Mouse (Mus musculus) midbrain, embryonic 14.5 days (tissue): Measurements from ENCODE around the gene Bcat2. TPM values are rescaled to one million over a fixed set of nuclear protein-coding genes. Genes with fewer than 3 reads are reported as not detected.

Source experiments
- ATAC-seq: fragments of 200-750 bp; cut with Nextera tagmentation; 2 replicates; pipeline ENCODE4 v1.8.0; 2017; ENCODE audit warnings: moderate number of reproducible peaks, moderate library complexity; ENCODE audit not compliant: low FRiP score, low TSS enrichment
- DNase-seq: peaks from one replicate; pipeline ENCODE4 v3.0.0-alpha.2; 2015
- H3K27ac ChIP-seq: fragments of 300-500 bp; sonication (generic); replicated peaks from 2 replicates; pipeline ENCODE4 v1.5.1; 2014; ENCODE audit warnings: mild to moderate bottlenecking, low read depth, low read length, moderate library complexity
- H3K27me3 ChIP-seq: fragments of 300-500 bp; sonication (generic); 2 replicates; pipeline ENCODE4 v1.6.1; 2014; ENCODE audit warnings: low read length, control low read depth, mixed read lengths; ENCODE audit not compliant: control insufficient read depth, insufficient read depth
- H3K36me3 ChIP-seq: fragments of 300-500 bp; sonication (generic); 2 replicates; pipeline ENCODE4 v1.6.1; 2014; ENCODE audit warnings: low read length, control low read depth; ENCODE audit not compliant: control insufficient read depth, insufficient read depth
- H3K4me1 ChIP-seq: fragments of 300-500 bp; sonication (generic); 2 replicates; pipeline ENCODE4 v1.6.1; 2014; ENCODE audit warnings: mild to moderate bottlenecking, antibody characterized with exemption, low read length, control low read depth; ENCODE audit not compliant: control insufficient read depth, insufficient read depth
- H3K4me2 ChIP-seq: fragments of 300-500 bp; sonication (generic); 2 replicates; pipeline ENCODE4 v1.6.1; 2014; ENCODE audit warnings: mild to moderate bottlenecking, low read length, moderate library complexity
- H3K4me3 ChIP-seq: fragments of 300-500 bp; sonication (generic); replicated peaks from 2 replicates; pipeline ENCODE4 v1.5.1; 2014; ENCODE audit warnings: low read depth, low read length
- H3K9ac ChIP-seq: fragments of 300-500 bp; sonication (generic); replicated peaks from 2 replicates; pipeline ENCODE4 v1.6.1; 2014; ENCODE audit warnings: mild to moderate bottlenecking, low read length, moderate library complexity
- H3K9me3 ChIP-seq: fragments of 300-500 bp; sonication (generic); 2 replicates; pipeline ENCODE4 v1.6.1; 2016; ENCODE audit warnings: low read length, control low read depth, mixed read lengths; ENCODE audit not compliant: control insufficient read depth
- WGBS: fragments of 180-500 bp; shearing (Covaris S2); extraction: QIAGEN DNeasy Blood & Tissue Kit; methylation state at CpG from one replicate; pipeline ENCODE4 v1.1.7; 2014; 5-methylcytosine and 5-hydroxymethylcytosine counted together
- polyA plus RNA-seq: library from polyadenylated mRNA; unstranded; fragments of >200 nt; fragmentation: Nextera tagmentation; extraction: Ambion mirVana; gene quantifications from 2 replicates; pipeline ENCODE4 v1.2.1, GENCODE M21; 2014

Bcat2 gene
- polyA plus RNA-seq, 1 experiment from 2014 or later: 14.9 TPM

DNA sequence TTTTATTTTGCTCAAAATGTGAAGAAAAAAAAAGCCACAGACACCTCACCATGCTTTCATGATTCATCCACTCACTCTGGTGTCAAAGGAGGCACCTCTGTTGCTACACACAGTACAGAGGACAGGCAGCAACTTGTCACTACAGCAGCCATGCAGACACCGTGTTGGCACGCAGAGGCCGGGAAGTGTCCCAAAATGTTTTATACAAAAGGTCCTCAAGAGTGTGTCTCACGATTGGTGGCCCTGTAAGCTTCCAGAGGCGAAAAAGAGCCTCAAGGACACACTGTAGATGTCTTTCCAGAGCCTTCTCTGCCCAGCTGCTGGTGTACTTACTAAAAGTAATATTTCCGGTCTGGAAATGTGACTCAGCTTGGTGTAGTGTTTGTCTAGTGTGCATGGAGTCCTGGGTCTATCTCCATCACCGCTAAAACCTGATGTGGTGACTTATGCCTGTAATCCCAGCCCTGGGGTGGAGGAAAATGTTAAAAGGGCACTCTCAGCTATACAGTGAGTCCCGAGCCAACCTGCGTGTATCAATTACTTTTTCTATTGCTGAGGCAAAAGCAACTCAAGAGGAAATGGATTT lies 35.8 kb downstream of the Bcat2 start:
- H3K9me3 ChIP-seq: no peaks in the 10 kb centered on the region
- no peaks in the 10 kb centered on the region for H3K4me1 ChIP-seq
- DNase-seq (no peak), ATAC-seq (no peak)
- H3K9ac ChIP-seq: no peak overlapping the region
- 81% methylated on average over 9 of the region's 9 CpGs for WGBS
- no peak overlapping the region for H3K4me3 ChIP-seq
- no peak overlapping the region for H3K27ac ChIP-seq
- no peak overlapping the region for H3K4me2 ChIP-seq
- no peaks in the 10 kb centered on the region for H3K36me3 ChIP-seq
- H3K27me3 ChIP-seq: no peaks in the 10 kb centered on the region

GRCm38 (mm10) chr7:45609511-45609910 lies 39.6 kb downstream of the Bcat2 start:
- H3K9me3 ChIP-seq: no peaks in the 10 kb centered on the region
- H3K36me3 ChIP-seq: no peaks in the 10 kb centered on the region
- H3K27ac ChIP-seq: no peak overlapping the region
- H3K4me1 ChIP-seq: no peaks in the 10 kb centered on the region
- no peak overlapping the region for H3K4me2 ChIP-seq
- DNase-seq (no peak), ATAC-seq (no peak)
- H3K9ac ChIP-seq: no peak overlapping the region
- H3K4me3 ChIP-seq: no peak overlapping the region
- WGBS: 71% methylated on average over 1 of the region's 1 CpGs
- no peaks in the 10 kb centered on the region for H3K27me3 ChIP-seq

DNA sequence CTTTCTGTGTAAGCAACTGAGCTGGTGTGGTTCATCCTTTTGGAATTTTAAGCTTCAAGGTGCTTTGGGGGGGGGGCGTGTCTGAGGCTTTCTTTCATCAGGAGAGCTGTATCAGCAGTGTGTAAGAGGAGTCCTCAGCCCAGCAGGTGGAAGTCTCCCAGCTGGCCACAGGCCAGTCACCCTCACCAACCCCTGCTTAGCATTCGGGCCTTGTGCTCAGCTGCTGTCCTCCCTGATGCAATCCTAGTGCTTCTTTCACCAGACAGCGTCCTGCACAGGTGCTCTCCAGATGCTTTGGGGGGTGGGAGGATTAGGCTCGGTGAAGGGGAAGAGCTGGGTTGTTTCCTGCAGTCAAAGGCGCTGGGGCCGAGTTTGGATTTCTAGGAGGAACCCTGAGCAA lies 46.3 kb downstream of the Bcat2 start:
- Histone ChIP-seq H3K4me3 (no peak overlapping the region), H3K27ac (no peak overlapping the region), H3K4me1 (no peaks in the 10 kb centered on the region), H3K4me2 (no peak overlapping the region), H3K36me3 (no peaks in the 10 kb centered on the region), H3K9me3 (no peaks in the 10 kb centered on the region), H3K9ac (no peak overlapping the region), H3K27me3 (peaks cover 25% of the 10 kb centered on the region)
- no peak for DNase-seq
- no peak for ATAC-seq
- WGBS: 19% methylated on average over 6 of the region's 6 CpGs

DNA sequence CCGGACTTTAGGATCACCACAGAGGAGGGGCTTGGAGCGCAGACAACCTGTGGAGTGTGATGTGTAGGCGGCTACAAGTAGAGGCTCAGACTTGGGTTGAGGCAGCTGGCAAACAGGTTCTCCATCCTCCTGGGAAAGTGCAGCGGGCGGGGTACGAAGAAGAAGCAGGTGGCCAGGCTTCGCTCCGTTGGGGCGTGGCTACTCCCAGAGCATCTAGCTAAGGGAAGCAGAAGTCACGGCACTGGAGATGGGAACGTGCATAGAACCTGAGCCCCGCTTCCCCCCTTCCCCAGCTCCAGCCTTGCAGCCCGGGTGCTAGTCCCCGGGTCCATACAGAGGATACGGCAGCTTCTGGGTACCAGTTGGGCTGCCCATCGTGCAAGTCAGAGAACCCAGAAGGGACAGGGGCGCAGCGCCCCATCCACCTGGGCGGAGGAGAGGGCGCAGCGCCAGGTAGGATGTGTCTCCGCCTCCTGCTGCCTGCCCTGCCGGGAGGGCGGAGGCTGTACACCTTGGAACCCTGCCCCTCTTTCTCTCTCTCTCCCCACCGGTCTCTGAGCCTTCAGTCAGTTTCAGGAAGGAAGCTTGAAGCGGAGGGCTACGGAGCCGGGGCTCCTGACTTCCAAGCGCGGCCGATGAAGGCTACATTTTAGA lies 47.2 kb downstream of the Bcat2 start, which contains the start of gene Fut1:
Gene Fut1, plus strand, starts transcription at position 248 of the 654 bp plus-strand sequence.
- H3K4me1 ChIP-seq: no peaks in the 10 kb centered on the region

DNA sequence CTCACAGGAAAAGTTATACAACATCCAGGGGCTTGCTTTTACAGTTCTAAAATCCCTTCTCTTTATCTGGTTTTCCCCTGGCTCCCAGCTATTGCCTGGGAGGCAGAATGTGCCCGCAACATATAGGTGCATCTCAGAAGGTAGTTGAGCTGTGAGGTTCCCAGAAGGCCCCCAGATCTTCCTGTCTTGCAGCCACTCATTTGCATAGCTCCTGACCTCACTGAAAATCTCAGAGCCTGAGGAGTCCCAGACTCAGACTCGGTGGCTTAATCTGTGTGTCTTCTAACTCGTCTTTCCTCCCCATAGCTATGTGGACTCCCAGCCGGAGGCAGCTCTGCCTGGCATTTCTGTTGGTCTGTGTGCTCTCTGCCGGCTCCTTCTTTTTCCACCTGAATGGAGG lies 48.4 kb downstream of the Bcat2 start:
- peaks cover 25% of the 10 kb centered on the region for H3K27me3 ChIP-seq
- no peaks in the 10 kb centered on the region for H3K4me1 ChIP-seq
- no peak overlapping the region for H3K4me2 ChIP-seq
- H3K9me3 ChIP-seq: no peaks in the 10 kb centered on the region
- H3K27ac ChIP-seq: no peak overlapping the region
- no peak overlapping the region for H3K4me3 ChIP-seq
- H3K9ac ChIP-seq: no peak overlapping the region
- H3K36me3 ChIP-seq: no peaks in the 10 kb centered on the region
- WGBS: 81% methylated on average over 5 of the region's 5 CpGs
- no peak for ATAC-seq
- no peak for DNase-seq

More for the DNA sequence above, 47.2 kb downstream of the Bcat2 start, which contains the start of gene Fut1:
- ATAC-seq (no peak), DNase-seq (no peak)
- peak within 1 kb of the TSS; percentile 22; the same call in 1 of the 2 replicates for H3K4me2 ChIP-seq
- 7% methylated on average over 31 of the region's 31 CpGs for WGBS
- no peaks in the 10 kb centered on the region for H3K36me3 ChIP-seq
- no peak within 1 kb of the TSS for H3K9ac ChIP-seq
- peaks cover 25% of the 10 kb centered on the region for H3K27me3 ChIP-seq
- H3K27ac ChIP-seq: no peak within 1 kb of the TSS
- H3K4me3 ChIP-seq: no peak within 1 kb of the TSS
- H3K9me3 ChIP-seq: no peaks in the 10 kb centered on the region

GRCm38 (mm10) chr7:45619592-45619991 lies 49.6 kb downstream of the Bcat2 start:
- Histone ChIP-seq H3K9ac (no peak overlapping the region), H3K36me3 (no peaks in the 10 kb centered on the region), H3K4me3 (no peak overlapping the region), H3K9me3 (no peaks in the 10 kb centered on the region), H3K27ac (no peak overlapping the region), H3K4me2 (no peak overlapping the region), H3K27me3 (peaks cover 25% of the 10 kb centered on the region), H3K4me1 (no peaks in the 10 kb centered on the region)
- DNase-seq: no peak
- WGBS: 94% methylated on average over 5 of the region's 5 CpGs
- no peak for ATAC-seq

DNA sequence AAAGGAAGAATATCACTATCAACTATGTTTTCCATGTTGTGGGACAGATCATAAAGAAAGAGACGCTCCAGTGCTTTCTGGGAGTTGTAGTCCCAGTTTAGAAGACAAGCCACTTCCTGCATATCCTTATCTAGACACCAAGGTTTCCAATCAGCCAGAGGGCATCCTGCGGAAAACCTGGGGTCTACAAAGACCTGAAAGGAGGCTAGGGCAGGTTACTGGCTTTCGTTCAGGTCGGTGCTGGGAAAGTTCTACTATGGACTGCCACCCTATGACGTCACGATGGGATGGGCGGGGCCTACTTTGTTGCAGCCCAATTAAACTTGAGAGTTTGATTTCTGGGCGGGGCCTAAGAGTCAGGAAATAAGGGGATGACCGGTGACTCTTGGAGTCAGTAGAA lies 51.5 kb downstream of the Bcat2 start, which contains the start of gene Izumo1:
Gene Izumo1, plus strand, starts transcription at position 369 of the 400 bp plus-strand sequence.
- Histone ChIP-seq H3K9me3 (no peaks in the 10 kb centered on the region), H3K27me3 (peaks cover 24% of the 10 kb centered on the region), H3K4me3 (no peak within 1 kb of the TSS), H3K9ac (no peak within 1 kb of the TSS), H3K27ac (no peak within 1 kb of the TSS), H3K4me2 (no peak within 1 kb of the TSS), H3K36me3 (no peaks in the 10 kb centered on the region), H3K4me1 (no peaks in the 10 kb centered on the region)
- ATAC-seq: no peak
- WGBS: 28% methylated on average over 9 of the region's 9 CpGs
- DNase-seq: peak; percentile 30

GRCm38 (mm10) chr7:45623507-45623906 lies 53.6 kb downstream of the Bcat2 start:
- Histone ChIP-seq H3K9ac (no peak overlapping the region), H3K36me3 (no peaks in the 10 kb centered on the region), H3K4me1 (peaks cover 6% of the 10 kb centered on the region; the same call in 1 of the 2 replicates), H3K4me3 (no peak overlapping the region), H3K27ac (no peak overlapping the region), H3K27me3 (peaks cover 7% of the 10 kb centered on the region; the same call in 1 of the 2 replicates), H3K9me3 (no peaks in the 10 kb centered on the region), H3K4me2 (no peak overlapping the region)
- DNase-seq (no peak), ATAC-seq (no peak)
- 91% methylated on average over 11 of the region's 11 CpGs for WGBS

DNA sequence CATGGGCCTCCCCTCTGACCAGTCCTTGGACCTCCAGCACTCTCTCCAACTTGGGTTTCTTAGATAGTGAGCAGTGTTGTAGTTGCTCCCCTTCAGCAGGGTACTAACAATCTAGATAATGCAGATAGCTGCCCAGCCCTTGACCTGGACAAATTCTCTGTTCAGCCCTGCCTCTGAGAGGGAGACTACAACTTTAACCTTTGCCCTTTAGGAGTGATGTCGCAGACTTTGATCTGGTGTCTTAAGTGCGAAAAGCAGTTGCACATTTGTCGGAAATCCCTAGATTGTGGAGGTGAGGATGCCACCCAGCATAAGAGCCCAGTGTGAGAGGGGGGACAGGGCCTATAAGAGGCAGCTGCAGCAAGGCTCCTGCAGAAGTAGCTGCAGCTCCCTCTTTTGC lies 54.8 kb downstream of the Bcat2 start:
- H3K36me3 ChIP-seq: no peaks in the 10 kb centered on the region
- H3K4me1 ChIP-seq: peaks cover 6% of the 10 kb centered on the region; the same call in 1 of the 2 replicates
- H3K9me3 ChIP-seq: no peaks in the 10 kb centered on the region
- H3K9ac ChIP-seq: no peak overlapping the region
- DNase-seq: no peak
- no peak overlapping the region for H3K4me2 ChIP-seq
- H3K27me3 ChIP-seq: no peaks in the 10 kb centered on the region
- no peak overlapping the region for H3K4me3 ChIP-seq
- WGBS: 89% methylated on average over 3 of the region's 3 CpGs
- ATAC-seq: no peak
- no peak overlapping the region for H3K27ac ChIP-seq
